Mouse (Mus musculus) heart, postnatal 0 days (tissue): ENCODE measurements at regions not wholly inside any gene's neighbourhood (a gene's known extent, or its start where the extent isn't known, plus 50 kb on each side); places are given as distances from the start of the nearest gene placed in this dataset.

ENCODE experiments used
- ATAC-seq: fragments of 200-750 bp; cut with Nextera tagmentation; 2 replicates; pipeline ENCODE4 v1.8.0; 2017; ENCODE audit warnings: low read depth, moderate number of reproducible peaks, moderate library complexity; ENCODE audit not compliant: insufficient read depth
- DNase-seq: peaks from one replicate; pipeline ENCODE4 v3.0.0-alpha.2; 2016; ENCODE audit warnings: low spot score
- H3K27ac ChIP-seq: fragments of 300-500 bp; sonication (generic); 2 replicates; pipeline ENCODE4 v1.5.1; 2014; ENCODE audit warnings: low read depth, mild to moderate bottlenecking
- H3K27me3 ChIP-seq: fragments of 300-500 bp; sonication (generic); 2 replicates; pipeline ENCODE4 v1.6.1; 2014; ENCODE audit warnings: low read length, mixed read lengths; ENCODE audit not compliant: control insufficient read depth, insufficient read depth
- H3K36me3 ChIP-seq: fragments of 300-500 bp; sonication (generic); replicated peaks from 2 replicates; pipeline ENCODE4 v1.6.1; 2014; ENCODE audit warnings: low read length, mixed read lengths; ENCODE audit not compliant: control insufficient read depth, insufficient read depth
- H3K4me1 ChIP-seq: fragments of 300-500 bp; sonication (generic); 2 replicates; pipeline ENCODE4 v1.6.1; 2014; ENCODE audit warnings: antibody characterized with exemption; ENCODE audit not compliant: control insufficient read depth, insufficient read depth
- H3K4me2 ChIP-seq: fragments of 300-500 bp; sonication (generic); 2 replicates; pipeline ENCODE4 v1.6.1; 2014; ENCODE audit warnings: low read depth, mild to moderate bottlenecking, low read length, moderate library complexity
- H3K4me3 ChIP-seq: fragments of 300-500 bp; sonication (generic); 2 replicates; pipeline ENCODE4 v1.5.1; 2014; ENCODE audit warnings: low read depth, low read length
- H3K9ac ChIP-seq: fragments of 300-500 bp; sonication (generic); replicated peaks from 2 replicates; pipeline ENCODE4 v1.6.1; 2014; ENCODE audit warnings: low read depth, low read length, mixed read lengths
- H3K9me3 ChIP-seq: fragments of 300-500 bp; sonication (generic); replicated peaks from 2 replicates; pipeline ENCODE4 v1.6.1; 2016; ENCODE audit warnings: low read length; ENCODE audit not compliant: control insufficient read depth
- CTCF ChIP-seq: IDR thresholded peaks from 2 replicates; pipeline ENCODE4 v1.5.1; 2016; ENCODE audit warnings: antibody characterized with exemption, control low read depth, low read depth
- EP300 ChIP-seq: IDR thresholded peaks from 2 replicates; pipeline ENCODE4 v1.6.1; 2016; ENCODE audit warnings: antibody characterized with exemption, low read depth
- WGBS: fragments of 180-500 bp; shearing (Covaris S2); extraction: QIAGEN DNeasy Blood & Tissue Kit; methylation state at CpG from one replicate; pipeline ENCODE4 v1.1.7; 2014; 5-methylcytosine and 5-hydroxymethylcytosine counted together

- DNase-seq (no peak), ATAC-seq (no peak)
- H3K9me3 ChIP-seq = no peaks in the 10 kb centered on the region
- TF ChIP-seq EP300 (no peak), CTCF (peak; percentile 16; the same call in 1 of the 2 replicates)
- H3K27ac ChIP-seq = no peak overlapping the region
- no peaks in the 10 kb centered on the region for H3K4me1 ChIP-seq
- H3K9ac ChIP-seq = no peak overlapping the region
- 0 out of 2 replicates have a peak, but pooled peaks cover 6% of the 10 kb centered on the region for H3K27me3 ChIP-seq
- WGBS = 38% methylated on average over 4 of the region's 4 CpGs
- H3K4me2 ChIP-seq = peak overlapping the region; percentile 46; the same call in 1 of the 2 replicates
- peak overlapping the region; percentile 10; the same call in 1 of the 2 replicates for H3K4me3 ChIP-seq
- no peaks in the 10 kb centered on the region for H3K36me3 ChIP-seq
These were observed 285.7 kb upstream of the Gm10131 start for GRCm38 (mm10) chr8:34397225-34397582.

GRCm38 (mm10) chr8:34392981-34393828, 281.7 kb upstream of the Gm10131 start:
- no peak for ATAC-seq
- Histone ChIP-seq H3K4me2 (no peak overlapping the region), H3K4me3 (no peak overlapping the region), H3K9ac (no peak overlapping the region), H3K27ac (no peak overlapping the region), H3K36me3 (no peaks in the 10 kb centered on the region), H3K4me1 (no peaks in the 10 kb centered on the region), H3K9me3 (no peaks in the 10 kb centered on the region), H3K27me3 (0 out of 2 replicates have a peak, but pooled peaks cover 10% of the 10 kb centered on the region)
- TF ChIP-seq EP300 (no peak), CTCF (no peak)
- 81% methylated on average over 15 of the region's 15 CpGs for WGBS
- DNase-seq = no peak

- DNase-seq (no peak), ATAC-seq (no peak)
- H3K4me2 ChIP-seq = no peak overlapping the region
- TF ChIP-seq EP300 (no peak), CTCF (no peak)
- H3K9ac ChIP-seq = no peak overlapping the region
- H3K4me3 ChIP-seq = no peak overlapping the region
- H3K9me3 ChIP-seq = no peaks in the 10 kb centered on the region
- 0 out of 2 replicates have a peak, but pooled peaks cover 10% of the 10 kb centered on the region for H3K27me3 ChIP-seq
- H3K4me1 ChIP-seq = no peaks in the 10 kb centered on the region
- no peaks in the 10 kb centered on the region for H3K36me3 ChIP-seq
- 76% methylated on average over 14 of the region's 14 CpGs for WGBS
- no peak overlapping the region for H3K27ac ChIP-seq
These were observed 280.9 kb upstream of the Gm10131 start for GRCm38 (mm10) chr8:34392208-34392980.

- Histone ChIP-seq H3K27ac (no peak overlapping the region), H3K36me3 (no peaks in the 10 kb centered on the region), H3K9me3 (no peaks in the 10 kb centered on the region), H3K27me3 (0 out of 2 replicates have a peak, but pooled peaks cover under 1% of the 10 kb centered on the region), H3K4me2 (no peak overlapping the region), H3K9ac (no peak overlapping the region), H3K4me3 (no peak overlapping the region), H3K4me1 (no peaks in the 10 kb centered on the region)
- no peak for DNase-seq
- no peak for ATAC-seq
- no peak for TF ChIP-seq EP300
- no peak for TF ChIP-seq CTCF
- WGBS = 72% methylated on average over 10 of the region's 10 CpGs
These were observed 274.4 kb upstream of the Gm10131 start for GRCm38 (mm10) chr8:34385806-34386439.

GRCm38 (mm10) chr8:34380615-34381014, 269.1 kb upstream of the Gm10131 start:
- H3K9me3 ChIP-seq = no peaks in the 10 kb centered on the region
- 0 out of 2 replicates have a peak, but pooled peaks cover 4% of the 10 kb centered on the region for H3K27me3 ChIP-seq
- no peaks in the 10 kb centered on the region for H3K36me3 ChIP-seq
- ATAC-seq (no peak), DNase-seq (no peak)
- no peak overlapping the region for H3K4me2 ChIP-seq
- TF ChIP-seq CTCF (no peak), EP300 (no peak)
- no peak overlapping the region for H3K9ac ChIP-seq
- no peak overlapping the region for H3K4me3 ChIP-seq
- WGBS = 79% methylated on average over 19 of the region's 19 CpGs
- H3K27ac ChIP-seq = no peak overlapping the region
- no peaks in the 10 kb centered on the region for H3K4me1 ChIP-seq
